Mouse (Mus musculus) gastrocnemius, postnatal 36 days (tissue): Measurements from ENCODE around the gene Pcsk2. TPM values are rescaled to one million over a fixed set of nuclear protein-coding genes. Genes with fewer than 3 reads are reported as not detected.

Experiments used
- DNase-seq, 2 experiments: peaks; one replicate each; pipeline ENCODE4 v3.0.0; 2022
- intact Hi-C: fragments of 180-260 bp; cut with DNase I; formaldehyde crosslinking; loops from one replicate; pipeline ENCODE4 v1.15.1; 2025
- long read RNA-seq, 2 experiments: library from polyadenylated mRNA; stranded (forward); transcript quantifications; one replicate each; pipeline ENCODE4 v2.0.0; 2021
- total RNA-seq, 2 experiments: library from RNA; stranded (reverse); gene quantifications; 2 replicates each; pipeline ENCODE4 v1.2.3; 2021

The Pcsk2 gene
- total RNA-seq = not detected
- long read RNA-seq, experiment 1 = 0 reads
- long read RNA-seq, experiment 2 = 0 reads

GRCm38 (mm10) chr2:143545758-143546246 lies at the start of gene Pcsk2:
Pcsk2 (plus strand) TSS chr2:143546156.
- peak; percentile 10 to 15 for DNase-seq
- intact Hi-C loops = no loop called here

- intact Hi-C loops = no loop called here
- no peak for DNase-seq
Observed at GRCm38 (mm10) chr2:143500845-143501244, 45.1 kb upstream of the Pcsk2 start.

- intact Hi-C loops = no loop called here
- DNase-seq = no peak
Observed at GRCm38 (mm10) chr2:143501760-143502159, 44.2 kb upstream of the Pcsk2 start.

- DNase-seq = no peak
- intact Hi-C loops = no loop called here
Observed at GRCm38 (mm10) chr2:143502203-143502602, 43.8 kb upstream of the Pcsk2 start.

GRCm38 (mm10) chr2:143536485-143536884 lies 9.5 kb upstream of the Pcsk2 start:
- intact Hi-C loops = no loop called here
- no peak for DNase-seq

GRCm38 (mm10) chr2:143545299-143545751 lies 631 bp upstream of the Pcsk2 start:
- no peak for DNase-seq
- intact Hi-C loops = no loop called here

- no peak for DNase-seq
- intact Hi-C loops = no loop called here
Observed at GRCm38 (mm10) chr2:143546412-143547211, 656 bp downstream of the Pcsk2 start.

GRCm38 (mm10) chr2:143547251-143548090 lies 1.5 kb downstream of the Pcsk2 start:
- DNase-seq = no peak
- intact Hi-C loops = no loop called here

- no peak for DNase-seq
- intact Hi-C loops = no loop called here
Observed at GRCm38 (mm10) chr2:143560384-143560783, 14.4 kb downstream of the Pcsk2 start.

- intact Hi-C loops = no loop called here
- DNase-seq = no peak
Observed at GRCm38 (mm10) chr2:143565062-143565461, 19.1 kb downstream of the Pcsk2 start.

- DNase-seq = no peak
- intact Hi-C loops = no loop called here
Observed at GRCm38 (mm10) chr2:143565961-143566360, 20.0 kb downstream of the Pcsk2 start.

GRCm38 (mm10) chr2:143585341-143585740 lies 39.4 kb downstream of the Pcsk2 start:
- intact Hi-C loops = no loop called here
- no peak for DNase-seq

- intact Hi-C loops = no loop called here
- no peak for DNase-seq
Observed at GRCm38 (mm10) chr2:143590398-143590797, 44.4 kb downstream of the Pcsk2 start.

GRCm38 (mm10) chr2:143603071-143603470 lies 57.1 kb downstream of the Pcsk2 start:
- intact Hi-C loops = no loop called here

GRCm38 (mm10) chr2:143603871-143604512 lies 58.0 kb downstream of the Pcsk2 start:
- DNase-seq = no peak
- intact Hi-C loops = no loop called here

More at GRCm38 (mm10) chr2:143603071-143603470, 57.1 kb downstream of the Pcsk2 start:
- no peak for DNase-seq

- intact Hi-C loops = no loop called here
- no peak for DNase-seq
Observed at GRCm38 (mm10) chr2:143610355-143611331, 64.7 kb downstream of the Pcsk2 start.

GRCm38 (mm10) chr2:143613466-143613865 lies 67.5 kb downstream of the Pcsk2 start:
- no peak for DNase-seq
- intact Hi-C loops = no loop called here

GRCm38 (mm10) chr2:143614775-143615174 lies 68.8 kb downstream of the Pcsk2 start:
- intact Hi-C loops = no loop called here
- DNase-seq = no peak

- DNase-seq = no peak
- intact Hi-C loops = no loop called here
Observed at GRCm38 (mm10) chr2:143620916-143621315, 75.0 kb downstream of the Pcsk2 start.

- intact Hi-C loops = no loop called here
- no peak for DNase-seq
Observed at GRCm38 (mm10) chr2:143623916-143624315, 78.0 kb downstream of the Pcsk2 start.
